Mouse (Mus musculus) lung, embryonic 15.5 days (tissue): ENCODE data around the gene Nifk. TPM values are rescaled to one million over a fixed set of nuclear protein-coding genes. Genes with fewer than 3 reads are reported as not detected.

ENCODE experiments used
- polyA plus RNA-seq: library from polyadenylated mRNA; unstranded; fragments of >200 nt; fragmentation: Nextera tagmentation; extraction: Ambion mirVana; gene quantifications from 2 replicates; pipeline ENCODE4 v1.2.1, GENCODE M21; 2015

Gene Nifk
- polyA plus RNA-seq, 1 experiment from 2014 or later = 71.9 TPM

Other genes with a start within 250 kb of the Nifk start
- 0.09 TPM in 1 of 2 replicates, not detected in the other for gene Gm29106, start 145.3 kb upstream of the Nifk start, polyA plus RNA-seq
- gene Tsn, start 10.1 kb upstream of the Nifk start, polyA plus RNA-seq = 292 and 307 TPM in 2 replicates
- gene Clasp1, start 67.2 kb downstream of the Nifk start, polyA plus RNA-seq = 40.1 and 44.1 TPM in 2 replicates